Mouse (Mus musculus): Measurements from ENCODE around the gene Phospho1. TPM values are rescaled to one million over a fixed set of nuclear protein-coding genes. Genes with fewer than 3 reads are reported as not detected.

The Phospho1 gene
- polyA plus RNA-seq, 1 experiment from 2014 or later = not detected

- no peaks in the 10 kb centered on the region for H3K9me3 ChIP-seq
- peaks cover 100% of the 10 kb centered on the region for H3K27me3 ChIP-seq (ENCODE audit: poor library complexity, severe bottlenecking)
- no peak overlapping the region for H3K27ac ChIP-seq
- no peak for DNase-seq (ENCODE audit: extremely low spot score, low spot score)
- peaks cover 63% of the 10 kb centered on the region for H3K4me1 ChIP-seq
- WGBS = 6% methylated on average over 10 of the region's 10 CpGs
- no peaks in the 10 kb centered on the region for H3K36me3 ChIP-seq (replicated peaks)
- H3K4me3 ChIP-seq = peak overlapping the region; percentile 36
These were observed 6.9 kb downstream of the Phospho1 start for GRCm38 (mm10) chr11:95831276-95831619.

GRCm38 (mm10) chr11:95831641-95832040 lies 7.3 kb downstream of the Phospho1 start:
- H3K27me3 ChIP-seq (ENCODE audit: poor library complexity, severe bottlenecking) = peaks cover 100% of the 10 kb centered on the region
- H3K36me3 ChIP-seq (replicated peaks) = no peaks in the 10 kb centered on the region
- peak; percentile 34 for DNase-seq (ENCODE audit: extremely low spot score, low spot score)
- WGBS = 3% methylated on average over 15 of the region's 15 CpGs
- H3K4me1 ChIP-seq = peaks cover 63% of the 10 kb centered on the region
- peak overlapping the region; percentile 36 for H3K4me3 ChIP-seq
- H3K27ac ChIP-seq = no peak overlapping the region
- no peaks in the 10 kb centered on the region for H3K9me3 ChIP-seq

- peaks cover 100% of the 10 kb centered on the region for H3K27me3 ChIP-seq (ENCODE audit: poor library complexity, severe bottlenecking)
- H3K27ac ChIP-seq = no peak overlapping the region
- H3K36me3 ChIP-seq (replicated peaks) = no peaks in the 10 kb centered on the region
- no peak for DNase-seq (ENCODE audit: extremely low spot score, low spot score)
- peaks cover 63% of the 10 kb centered on the region for H3K4me1 ChIP-seq
- WGBS = 33% methylated on average over 18 of the region's 18 CpGs
- H3K4me3 ChIP-seq = no peak overlapping the region
- H3K9me3 ChIP-seq = no peaks in the 10 kb centered on the region
These were observed 8.1 kb downstream of the Phospho1 start for GRCm38 (mm10) chr11:95832129-95833005.

GRCm38 (mm10) chr11:95833006-95833570 lies 8.8 kb downstream of the Phospho1 start:
- WGBS = 20% methylated on average over 8 of the region's 8 CpGs
- no peaks in the 10 kb centered on the region for H3K36me3 ChIP-seq (replicated peaks)
- H3K27ac ChIP-seq = no peak overlapping the region
- H3K4me1 ChIP-seq = peaks cover 63% of the 10 kb centered on the region
- H3K9me3 ChIP-seq = no peaks in the 10 kb centered on the region
- H3K4me3 ChIP-seq = no peak overlapping the region
- DNase-seq (ENCODE audit: extremely low spot score, low spot score) = no peak
- H3K27me3 ChIP-seq (ENCODE audit: poor library complexity, severe bottlenecking) = peaks cover 96% of the 10 kb centered on the region

GRCm38 (mm10) chr11:95833631-95834142 lies 9.4 kb downstream of the Phospho1 start:
- Histone ChIP-seq H3K27ac (no peak overlapping the region), H3K27me3 (ENCODE audit: poor library complexity, severe bottlenecking) (peaks cover 92% of the 10 kb centered on the region), H3K4me1 (peaks cover 63% of the 10 kb centered on the region), H3K4me3 (peak overlapping the region; percentile 20; the same call in 1 of the 2 replicates), H3K9me3 (no peaks in the 10 kb centered on the region), H3K36me3 (replicated peaks) (no peaks in the 10 kb centered on the region)
- no peak for DNase-seq (ENCODE audit: extremely low spot score, low spot score)
- WGBS = 4% methylated on average over 18 of the region's 18 CpGs

- DNase-seq (ENCODE audit: extremely low spot score, low spot score) = no peak
- no peaks in the 10 kb centered on the region for H3K9me3 ChIP-seq
- 3% methylated on average over 22 of the region's 22 CpGs for WGBS
- H3K27ac ChIP-seq = no peak overlapping the region
- H3K27me3 ChIP-seq (ENCODE audit: poor library complexity, severe bottlenecking) = peaks cover 90% of the 10 kb centered on the region
- no peaks in the 10 kb centered on the region for H3K36me3 ChIP-seq (replicated peaks)
- peak overlapping the region; percentile 20; the same call in 1 of the 2 replicates for H3K4me3 ChIP-seq
- H3K4me1 ChIP-seq = peaks cover 63% of the 10 kb centered on the region
These were observed 9.9 kb downstream of the Phospho1 start for GRCm38 (mm10) chr11:95834143-95834667.

- Histone ChIP-seq H3K4me1 (peaks cover 59% of the 10 kb centered on the region), H3K27me3 (ENCODE audit: poor library complexity, severe bottlenecking) (peaks cover 83% of the 10 kb centered on the region), H3K36me3 (replicated peaks) (no peaks in the 10 kb centered on the region), H3K9me3 (no peaks in the 10 kb centered on the region), H3K4me3 (peak overlapping the region; percentile 5; the same call in 1 of the 2 replicates), H3K27ac (no peak overlapping the region)
- no peak for DNase-seq (ENCODE audit: extremely low spot score, low spot score)
- 24% methylated on average over 15 of the region's 15 CpGs for WGBS
These were observed 10.7 kb downstream of the Phospho1 start for GRCm38 (mm10) chr11:95834742-95835710.

- no peak overlapping the region for H3K4me3 ChIP-seq
- 52% methylated on average over 6 of the region's 6 CpGs for WGBS
- no peak for DNase-seq (ENCODE audit: extremely low spot score, low spot score)
- no peak overlapping the region for H3K27ac ChIP-seq
- no peaks in the 10 kb centered on the region for H3K9me3 ChIP-seq
- H3K36me3 ChIP-seq (replicated peaks) = no peaks in the 10 kb centered on the region
- H3K4me1 ChIP-seq = peaks cover 51% of the 10 kb centered on the region
- H3K27me3 ChIP-seq (ENCODE audit: poor library complexity, severe bottlenecking) = peaks cover 83% of the 10 kb centered on the region
These were observed 11.5 kb downstream of the Phospho1 start for GRCm38 (mm10) chr11:95835832-95836231.

GRCm38 (mm10) chr11:95836433-95836832 lies 12.1 kb downstream of the Phospho1 start:
- no peak overlapping the region for H3K4me3 ChIP-seq
- H3K9me3 ChIP-seq = no peaks in the 10 kb centered on the region
- H3K36me3 ChIP-seq (replicated peaks) = no peaks in the 10 kb centered on the region
- peaks cover 45% of the 10 kb centered on the region for H3K4me1 ChIP-seq
- 79% methylated on average over 6 of the region's 6 CpGs for WGBS
- H3K27ac ChIP-seq = no peak overlapping the region
- DNase-seq (ENCODE audit: extremely low spot score, low spot score) = no peak
- H3K27me3 ChIP-seq (ENCODE audit: poor library complexity, severe bottlenecking) = peaks cover 83% of the 10 kb centered on the region

GRCm38 (mm10) chr11:95837059-95837458 lies 12.8 kb downstream of the Phospho1 start, which contains the start of gene Gngt2:
Gene Gngt2, plus strand, starts transcription at chr11:95837216.
- H3K4me3 ChIP-seq = no peak within 1 kb of the TSS
- no peaks in the 10 kb centered on the region for H3K36me3 ChIP-seq (replicated peaks)
- H3K27ac ChIP-seq = 0 out of 2 replicates have a peak within 1 kb of the TSS, but pooled peaks have one; percentile 1
- 89% methylated on average over 10 of the region's 10 CpGs for WGBS
- H3K27me3 ChIP-seq (ENCODE audit: poor library complexity, severe bottlenecking) = peaks cover 83% of the 10 kb centered on the region
- DNase-seq (ENCODE audit: extremely low spot score, low spot score) = no peak
- H3K4me1 ChIP-seq = peaks cover 43% of the 10 kb centered on the region
- no peaks in the 10 kb centered on the region for H3K9me3 ChIP-seq

- Histone ChIP-seq H3K27me3 (ENCODE audit: poor library complexity, severe bottlenecking) (peaks cover 83% of the 10 kb centered on the region), H3K9me3 (no peaks in the 10 kb centered on the region), H3K27ac (no peak overlapping the region), H3K36me3 (replicated peaks) (no peaks in the 10 kb centered on the region), H3K4me3 (no peak overlapping the region), H3K4me1 (peaks cover 33% of the 10 kb centered on the region)
- DNase-seq (ENCODE audit: extremely low spot score, low spot score) = no peak
- 83% methylated on average over 4 of the region's 4 CpGs for WGBS
These were observed 14.3 kb downstream of the Phospho1 start for GRCm38 (mm10) chr11:95838598-95838997.

All from forebrain, embryonic 10.5 days (tissue).